Mouse (Mus musculus): ENCODE data around the gene Tceal7. TPM values are rescaled to one million over a fixed set of nuclear protein-coding genes. Genes with fewer than 3 reads are reported as not detected.

Gene Tceal7
- polyA plus RNA-seq (2015; fragmentation: Illumina TruSeq; extraction: RNeasy Lipid Tissue Mini Kit (QIAGEN cat#74804); ENCODE audit: insufficient read depth, low replicate concordance) = not detected

GRCm38 (mm10) chrX:136214729-136215677, at the start of gene Tceal7, which contains the start of gene Bex1:
Gene Tceal7 (plus strand): TSS chrX:136214779.
Gene Bex1 (minus strand): TSS chrX:136215513.

GRCm38 (mm10) chrX:136172118-136172551, 42.4 kb upstream of the Tceal7 start, which contains the start of gene Tceal8:
Gene Tceal8 (minus strand): TSS chrX:136172342.

GRCm38 (mm10) chrX:136203664-136204066, 10.9 kb upstream of the Tceal7 start, which contains the start of gene Tceal5:
Gene Tceal5 (minus strand): TSS chrX:136203876.

GRCm38 (mm10) chrX:136244574-136245229, 30.1 kb downstream of the Tceal7 start, which contains the start of gene Tceal9:
Gene Tceal9 (plus strand): TSS chrX:136245079.

DNA sequence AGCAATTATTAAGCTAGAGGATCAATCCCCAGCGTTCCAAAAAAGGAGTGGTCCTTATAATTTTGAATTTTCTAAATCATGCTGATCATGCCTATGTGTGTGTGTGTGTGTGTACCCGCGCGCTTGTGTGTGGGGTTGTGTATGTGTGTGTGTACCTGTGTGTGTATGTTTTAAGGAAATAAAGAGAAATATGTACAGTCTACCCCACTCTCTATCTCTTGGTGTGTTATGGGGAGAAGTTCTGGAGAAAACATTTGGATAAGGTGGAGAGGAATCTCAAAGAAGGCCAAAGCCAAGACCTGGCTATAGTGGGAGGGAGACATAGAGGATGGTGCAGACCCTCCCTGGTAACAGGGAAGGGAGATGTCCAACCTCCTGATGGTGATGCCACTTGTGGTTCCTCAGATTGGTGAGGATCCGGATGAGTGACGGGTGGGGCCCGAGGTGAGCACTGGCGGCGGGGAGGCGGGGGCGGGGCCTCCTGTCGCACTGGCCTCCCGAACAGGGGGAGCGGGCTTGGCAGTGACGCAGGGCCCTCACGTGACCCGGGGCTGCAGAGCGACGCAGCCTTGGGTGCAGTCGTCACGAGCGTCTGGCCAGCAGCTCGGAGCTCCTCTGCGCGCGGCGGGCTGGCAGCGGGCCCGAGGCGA, 55.3 kb downstream of the Tceal7 start, which contains the start of gene Bex3:
TSS of gene Bex3 (plus strand) at position 511 of the 650 bp plus-strand sequence.

Other genes starting within 250 kb of the Tceal7 start
- 4.7 TPM for gene Arxes2, start 221.0 kb upstream of the Tceal7 start, polyA plus RNA-seq (2015; fragmentation: Illumina TruSeq; extraction: RNeasy Lipid Tissue Mini Kit (QIAGEN cat#74804); ENCODE audit: insufficient read depth, low replicate concordance)
- gene Arxes1, start 181.4 kb upstream of the Tceal7 start, polyA plus RNA-seq (2015; fragmentation: Illumina TruSeq; extraction: RNeasy Lipid Tissue Mini Kit (QIAGEN cat#74804); ENCODE audit: insufficient read depth, low replicate concordance) = 0.88 TPM
- gene Bex2, start 146.5 kb upstream of the Tceal7 start, polyA plus RNA-seq (2015; fragmentation: Illumina TruSeq; extraction: RNeasy Lipid Tissue Mini Kit (QIAGEN cat#74804); ENCODE audit: insufficient read depth, low replicate concordance) = not detected
- gene Nxf3, start 129.5 kb upstream of the Tceal7 start, polyA plus RNA-seq (2015; fragmentation: Illumina TruSeq; extraction: RNeasy Lipid Tissue Mini Kit (QIAGEN cat#74804); ENCODE audit: insufficient read depth, low replicate concordance) = not detected
- 3.1 TPM for gene Bex4, start 75.8 kb upstream of the Tceal7 start, polyA plus RNA-seq (2015; fragmentation: Illumina TruSeq; extraction: RNeasy Lipid Tissue Mini Kit (QIAGEN cat#74804); ENCODE audit: insufficient read depth, low replicate concordance)
- 26.0 TPM for gene Tceal8, start 42.4 kb upstream of the Tceal7 start, polyA plus RNA-seq (2015; fragmentation: Illumina TruSeq; extraction: RNeasy Lipid Tissue Mini Kit (QIAGEN cat#74804); ENCODE audit: insufficient read depth, low replicate concordance)
- gene Tceal5, start 10.9 kb upstream of the Tceal7 start, polyA plus RNA-seq (2015; fragmentation: Illumina TruSeq; extraction: RNeasy Lipid Tissue Mini Kit (QIAGEN cat#74804); ENCODE audit: insufficient read depth, low replicate concordance) = not detected
- gene Bex1, start 734 bp downstream of the Tceal7 start, polyA plus RNA-seq (2015; fragmentation: Illumina TruSeq; extraction: RNeasy Lipid Tissue Mini Kit (QIAGEN cat#74804); ENCODE audit: insufficient read depth, low replicate concordance) = not detected
- gene Tceal9, start 30.3 kb downstream of the Tceal7 start, polyA plus RNA-seq (2015; fragmentation: Illumina TruSeq; extraction: RNeasy Lipid Tissue Mini Kit (QIAGEN cat#74804); ENCODE audit: insufficient read depth, low replicate concordance) = 89.0 TPM
- 51.5 TPM for gene Bex3, start 55.5 kb downstream of the Tceal7 start, polyA plus RNA-seq (2015; fragmentation: Illumina TruSeq; extraction: RNeasy Lipid Tissue Mini Kit (QIAGEN cat#74804); ENCODE audit: insufficient read depth, low replicate concordance)